Mouse (Mus musculus) c-Kit-positive CD71-negative TER-119-negative erythroid progenitor cells, embryonic 14.5 days (primary cell): Measurements from ENCODE around the gene Carns1.
"Not testable (repeated sequence)": the region's sequence is repeated elsewhere in the genome, so short reads cannot be mapped to it uniquely, and the experiment has no call there.

Source experiments
- DNase-seq: peaks from one replicate; pipeline ENCODE4 v3.0.0-alpha.2; 2013; ENCODE audit warnings: low read depth

The Carns1 gene

GRCm38 (mm10) chr19:4149764-4150461, 25.4 kb downstream of the Carns1 start:
- DNase-seq: no peak

GRCm38 (mm10) chr19:4149283-4149682, 26.0 kb downstream of the Carns1 start:
- DNase-seq: no peak

DNA sequence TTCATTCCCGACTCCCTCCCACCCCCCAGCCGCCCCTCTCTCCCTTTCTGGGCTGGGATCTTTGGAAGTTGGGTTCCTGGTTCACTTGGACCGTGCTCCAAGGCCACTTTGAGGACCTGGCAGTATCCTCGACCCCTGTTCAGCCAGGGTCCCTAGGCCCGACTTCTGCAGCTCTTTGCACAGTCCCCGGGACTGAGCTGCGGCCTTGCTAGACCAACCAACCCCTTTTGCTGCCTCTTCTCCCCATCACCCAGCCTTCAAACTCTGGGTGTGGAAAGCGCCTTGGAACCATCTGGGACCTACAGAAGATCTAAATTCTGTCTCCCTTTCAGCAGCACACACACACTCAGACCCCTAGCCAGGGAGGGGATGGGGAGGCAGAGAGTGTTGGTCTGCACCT, 26.5 kb downstream of the Carns1 start:
- no peak for DNase-seq

DNA sequence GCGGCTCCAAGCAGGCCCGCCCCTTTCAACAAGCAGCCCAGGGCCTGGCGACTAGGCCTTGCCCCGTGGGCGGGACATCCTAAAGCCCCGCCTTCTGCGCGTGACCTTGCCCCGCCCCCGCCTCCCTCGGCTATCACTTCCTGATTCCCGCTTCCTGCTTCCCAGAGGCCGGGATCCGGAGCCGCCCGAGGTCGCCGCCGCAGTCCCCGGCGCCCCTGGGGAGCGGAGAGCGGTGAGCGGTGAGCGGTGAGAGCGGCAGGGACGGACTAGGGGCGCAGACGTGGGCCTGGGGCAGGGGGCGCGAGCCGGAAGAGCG, 26.8 kb downstream of the Carns1 start, which contains the start of gene Coro1b:
TSS of gene Coro1b (plus strand) at position 129 of the 316 bp plus-strand sequence.
- DNase-seq: peak; percentile 81

DNA sequence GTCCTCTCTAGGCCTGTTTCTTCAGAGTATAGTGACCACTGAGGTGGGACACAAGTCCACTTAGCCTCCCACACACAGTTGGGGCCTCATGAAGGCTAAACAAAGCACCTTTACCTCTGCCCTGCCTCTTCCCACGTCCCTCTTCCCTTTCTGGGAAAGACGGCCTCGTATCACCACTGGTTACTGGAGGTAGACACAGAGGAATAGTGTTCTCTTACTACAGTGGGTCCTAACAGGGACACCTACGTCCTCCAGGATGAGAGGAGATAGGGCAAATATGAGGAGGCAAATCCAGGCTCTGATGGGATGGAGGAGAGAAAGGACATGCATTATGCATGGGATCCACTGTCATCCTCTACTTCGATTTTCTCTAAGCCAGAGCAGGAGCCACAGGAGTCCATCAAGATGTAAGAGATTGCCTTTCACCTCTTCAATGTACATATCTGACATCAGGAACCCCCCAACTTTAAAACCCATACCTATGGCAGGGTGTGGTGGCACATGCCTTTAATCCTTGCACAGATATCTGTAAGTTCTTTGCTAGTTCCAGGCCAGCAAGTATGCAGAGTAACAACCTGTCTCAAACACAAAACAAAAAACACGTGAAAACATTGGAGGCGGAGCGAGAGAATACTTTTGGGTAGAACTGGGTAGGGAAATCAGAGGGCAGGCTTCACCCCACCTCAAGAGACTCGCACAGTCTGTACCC, 27.3 kb downstream of the Carns1 start:
- no peak for DNase-seq

- DNase-seq: no peak
These were observed 28.3 kb downstream of the Carns1 start for GRCm38 (mm10) chr19:4147022-4147405.

DNA sequence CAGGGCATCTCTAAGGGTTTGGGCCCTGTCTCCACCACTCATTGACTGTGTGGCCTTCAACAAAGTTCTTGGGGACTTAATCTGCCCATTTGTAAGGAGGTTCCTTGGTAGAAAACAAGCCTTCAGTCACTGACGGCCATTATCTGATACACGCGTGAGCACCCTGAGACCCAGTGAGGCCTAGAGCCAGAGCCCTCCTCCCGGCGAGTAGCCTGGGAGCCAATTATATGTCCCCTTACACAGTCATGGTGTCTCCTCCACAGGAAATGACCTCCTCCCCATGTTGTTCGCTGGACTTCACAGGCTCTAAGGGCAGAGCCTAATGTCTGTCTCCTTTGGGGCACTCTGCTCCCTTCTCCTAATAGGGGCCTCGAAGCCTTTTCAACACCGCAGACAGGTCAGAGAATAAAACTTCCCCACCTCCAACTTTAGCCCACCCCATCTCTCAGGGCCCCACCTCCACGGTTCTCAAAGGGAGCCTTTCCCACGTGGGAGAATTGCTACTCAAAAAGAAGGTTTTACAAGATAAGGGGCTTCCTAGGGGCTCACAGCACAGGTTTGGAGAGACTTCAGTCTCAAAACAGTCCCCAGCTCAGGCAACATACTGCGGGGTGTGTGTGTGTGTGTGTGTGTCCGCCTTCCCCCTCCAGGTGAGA, 28.8 kb downstream of the Carns1 start:
- no peak for DNase-seq

DNA sequence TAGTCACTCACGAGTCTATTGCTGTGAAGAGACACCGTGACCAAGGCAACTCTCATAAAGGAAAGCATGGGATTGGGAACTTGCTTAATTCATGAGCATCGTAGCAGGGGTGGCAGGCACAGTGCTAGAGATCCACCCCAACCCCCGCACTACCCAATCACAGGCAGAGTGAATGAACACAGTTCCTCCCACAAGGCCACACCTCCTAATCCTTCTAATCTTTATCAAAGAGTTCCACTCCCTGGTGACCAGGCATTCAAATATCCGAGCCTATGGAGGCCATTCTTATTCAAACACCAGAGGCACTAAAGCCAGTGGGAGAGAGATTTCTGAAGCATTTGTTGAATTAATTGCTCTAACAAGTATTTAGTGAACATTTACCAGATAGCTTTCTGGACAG, 29.3 kb downstream of the Carns1 start:
- no peak for DNase-seq

DNA sequence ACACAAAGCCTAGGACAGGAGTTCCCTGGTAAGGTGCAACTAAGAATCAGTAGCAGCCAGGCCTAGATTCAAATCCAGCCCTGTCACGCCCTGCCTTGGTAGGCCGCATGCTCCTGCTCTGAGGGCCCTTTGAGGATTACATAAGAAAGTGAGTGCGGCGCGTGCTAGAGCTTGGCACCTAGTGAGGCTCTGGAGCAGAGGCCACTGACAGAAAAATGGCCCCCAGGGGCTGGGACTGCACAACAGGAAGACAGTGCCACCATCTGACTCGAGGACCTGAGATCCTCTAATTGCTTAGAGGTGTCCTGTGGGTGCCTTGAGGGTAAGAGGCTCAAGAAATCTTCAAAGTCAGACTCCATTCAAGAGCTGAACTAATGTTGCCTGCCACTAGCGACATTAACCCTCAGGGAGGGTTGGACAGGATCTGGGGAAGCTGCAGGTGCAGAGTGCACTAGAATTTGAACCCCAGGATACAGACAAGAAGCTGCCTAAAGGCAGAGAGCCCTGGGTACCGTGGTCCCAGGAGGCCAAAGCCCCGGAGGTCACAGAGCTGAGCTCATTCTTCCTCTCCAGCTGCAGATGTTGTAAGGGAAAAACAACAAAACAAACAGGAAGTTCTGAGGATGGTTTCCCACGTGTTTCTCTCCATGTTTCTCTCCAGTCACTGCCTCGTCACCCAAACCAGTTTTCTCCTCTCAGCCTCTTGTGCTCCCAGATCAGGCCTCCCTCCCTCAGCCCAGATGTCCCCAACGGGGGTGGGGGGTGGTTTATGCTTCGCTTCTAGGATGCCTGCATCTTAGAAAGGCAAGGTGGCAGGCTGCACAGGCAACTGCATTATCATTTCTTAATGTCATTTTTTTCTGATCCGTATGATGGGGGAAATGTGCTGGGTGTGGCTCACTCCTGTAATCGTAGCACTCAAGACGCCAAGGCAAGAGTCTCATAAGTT, 30.5 kb downstream of the Carns1 start:
- DNase-seq: no peak

DNA sequence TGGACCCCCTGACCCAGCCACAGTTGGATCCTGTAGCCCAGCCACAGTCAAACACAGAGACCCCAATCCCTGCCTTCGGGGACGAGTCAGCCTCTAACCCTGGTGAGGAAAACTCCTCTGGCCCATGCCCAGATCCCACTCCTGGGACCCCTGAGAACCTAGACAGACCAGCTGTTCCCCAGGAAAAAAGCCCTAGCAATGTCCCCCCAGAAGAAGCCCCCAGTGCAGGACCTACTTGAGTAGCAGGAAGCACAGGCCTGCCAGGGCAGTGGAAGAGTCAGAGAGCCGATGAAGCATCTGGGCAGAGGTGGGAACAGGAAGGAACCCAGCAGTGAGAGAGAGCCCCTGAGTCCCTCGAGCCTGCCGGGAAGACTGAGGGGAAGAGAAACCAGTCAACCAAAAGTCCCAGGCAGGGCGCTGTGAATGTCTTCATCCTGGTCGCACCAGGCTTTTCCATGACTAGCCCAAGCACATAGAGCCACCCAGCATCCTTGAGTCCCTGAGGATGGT, 31.5 kb downstream of the Carns1 start, which contains the start of gene Cabp4:
TSS of gene Cabp4 (minus strand) at position 275 of the 510 bp plus-strand sequence.
- DNase-seq: no peak

- DNase-seq: no peak
These were observed 32.7 kb downstream of the Carns1 start for GRCm38 (mm10) chr19:4142416-4143173.

GRCm38 (mm10) chr19:4140147-4140546, 35.1 kb downstream of the Carns1 start:
- DNase-seq: no peak

- no peak for DNase-seq
These were observed 35.8 kb downstream of the Carns1 start, which contains the start of gene Gpr152 for GRCm38 (mm10) chr19:4139446-4139845. TSS of gene Gpr152 (plus strand) at chr19:4139787.

DNA sequence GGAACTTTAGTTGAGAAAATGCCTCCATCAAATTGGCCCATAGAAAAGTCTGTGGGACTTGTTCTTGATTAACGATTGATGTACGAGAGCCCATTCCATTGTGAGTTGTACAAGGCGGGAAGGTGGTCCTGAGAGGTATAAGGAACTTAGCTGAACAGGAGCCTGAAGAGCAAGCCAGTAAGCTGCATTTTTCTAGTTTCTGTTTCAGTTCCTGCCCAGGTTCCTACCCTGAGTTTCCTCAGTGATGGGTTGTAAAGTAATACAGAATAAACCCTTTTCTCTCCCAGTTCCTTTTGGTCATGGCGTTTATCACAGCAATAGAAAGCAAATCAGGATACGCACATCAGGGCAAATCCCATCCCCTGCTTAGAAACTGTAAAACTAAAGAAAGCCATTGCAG, 37.4 kb downstream of the Carns1 start:
- no peak for DNase-seq

- DNase-seq: no peak
These were observed 38.8 kb downstream of the Carns1 start for GRCm38 (mm10) chr19:4136463-4136862.

DNA sequence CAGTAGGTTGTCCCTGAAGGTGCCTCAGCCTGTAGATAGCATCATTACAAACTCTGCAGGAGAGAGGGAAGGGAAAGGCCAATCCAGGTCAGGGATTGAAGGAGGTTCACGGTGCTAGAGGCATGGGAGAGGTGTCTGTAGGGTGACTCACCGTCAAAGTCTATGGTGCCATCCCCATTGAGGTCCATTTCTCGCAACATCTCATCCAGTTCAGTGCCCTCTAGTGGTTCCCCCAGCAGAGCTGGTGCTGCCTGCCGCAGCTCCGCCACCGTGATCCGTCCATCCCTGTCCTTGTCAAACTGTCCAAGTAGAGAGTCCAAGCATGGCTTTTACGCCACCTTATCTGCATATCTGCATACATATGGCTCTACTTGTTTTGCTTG, 39.3 kb downstream of the Carns1 start:
- DNase-seq: not testable (repeated sequence)

DNA sequence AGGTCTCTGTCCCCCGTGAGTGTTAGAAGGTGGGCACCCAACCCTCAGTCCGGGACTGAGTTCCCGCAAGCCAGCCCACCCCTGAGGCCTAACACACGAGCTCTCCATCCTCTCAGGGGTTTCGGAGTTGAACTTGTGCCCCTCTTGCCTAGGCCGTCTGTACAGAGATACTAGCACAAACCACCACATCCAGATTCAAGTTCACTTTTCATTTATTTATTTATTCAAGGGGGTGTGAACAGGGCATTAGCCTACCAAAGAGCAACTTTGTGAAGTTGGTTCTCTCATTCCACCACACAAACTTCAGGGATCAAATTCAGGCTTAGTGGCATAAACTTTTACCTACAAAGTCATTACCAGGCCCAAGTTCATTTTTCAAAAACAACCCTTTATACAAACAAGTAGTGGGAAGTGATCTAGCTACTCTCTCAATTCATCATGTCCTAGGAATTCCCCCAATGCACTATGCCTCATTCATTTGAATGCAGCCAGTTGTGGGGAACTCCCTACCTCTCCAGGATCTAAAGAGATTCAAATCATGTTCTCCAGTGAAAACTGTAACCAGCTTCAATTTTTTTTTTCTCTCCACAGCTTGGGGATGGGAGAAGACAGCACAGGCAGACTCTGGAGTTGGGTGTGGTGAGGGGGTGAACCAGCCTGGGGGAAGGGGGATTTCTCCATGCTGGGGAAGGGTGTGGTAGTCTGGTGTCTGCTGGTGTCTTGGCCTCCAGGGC, 39.9 kb downstream of the Carns1 start:
- not testable (repeated sequence) for DNase-seq

DNA sequence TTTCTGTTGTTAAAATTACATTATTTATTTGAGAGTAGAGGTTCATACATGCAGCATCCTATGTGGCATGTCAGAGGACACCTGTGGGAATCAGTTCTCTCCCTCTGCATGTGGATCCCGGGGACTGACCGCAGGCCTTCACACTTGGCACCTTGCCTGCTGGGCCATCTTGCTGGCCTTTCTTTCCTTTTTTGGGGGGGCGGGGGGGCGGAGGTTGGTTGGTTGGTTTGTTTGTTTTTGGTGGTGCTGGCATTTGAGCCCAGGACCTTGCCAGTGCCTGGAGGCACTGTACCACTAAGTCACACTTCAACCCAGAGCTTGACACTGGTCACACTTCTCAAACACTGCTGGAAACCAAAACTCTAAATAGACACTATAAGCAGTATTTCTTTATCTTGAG, 40.9 kb downstream of the Carns1 start:
- DNase-seq: no peak

- no peak for DNase-seq
These were observed 43.5 kb downstream of the Carns1 start for GRCm38 (mm10) chr19:4131768-4132167.

- DNase-seq: no peak
These were observed 44.2 kb downstream of the Carns1 start for GRCm38 (mm10) chr19:4131075-4131474.
